Mouse (Mus musculus): Measurements from ENCODE around the gene Slc26a3. TPM values are rescaled to one million over a fixed set of nuclear protein-coding genes. Genes with fewer than 3 reads are reported as not detected.
A peak's percentile ranks its signal among the peaks of the same experiment; 100 is the strongest.

Slc26a3 gene
- not detected for total RNA-seq (2021)
- long read RNA-seq, experiment 1: 0 reads
- long read RNA-seq, experiment 2: 0 reads

DNA sequence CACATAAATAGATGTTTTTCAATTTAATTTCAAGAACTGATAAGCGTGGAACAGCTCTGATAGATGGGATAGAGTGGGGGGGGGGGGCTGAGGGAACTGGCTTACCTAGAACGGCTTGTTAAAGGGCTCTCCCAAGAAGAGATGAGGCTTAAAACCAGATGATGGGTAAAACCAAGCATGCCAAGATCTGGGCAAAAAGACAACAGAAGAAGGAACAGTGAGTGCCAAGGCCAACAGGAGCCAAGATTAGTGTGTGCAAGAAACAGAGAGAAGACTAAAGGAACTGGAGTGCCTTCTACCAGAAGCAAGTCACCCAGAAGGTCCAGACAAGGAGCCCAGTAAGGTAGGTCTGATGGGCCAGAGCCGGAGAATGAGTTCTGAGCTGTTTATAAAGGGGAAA, at the start of gene Slc26a3:
Gene Slc26a3 (plus strand): TSS at position 301 of the 400 bp plus-strand sequence.
- DNase-seq (ENCODE audit: low spot score): no peak

DNA sequence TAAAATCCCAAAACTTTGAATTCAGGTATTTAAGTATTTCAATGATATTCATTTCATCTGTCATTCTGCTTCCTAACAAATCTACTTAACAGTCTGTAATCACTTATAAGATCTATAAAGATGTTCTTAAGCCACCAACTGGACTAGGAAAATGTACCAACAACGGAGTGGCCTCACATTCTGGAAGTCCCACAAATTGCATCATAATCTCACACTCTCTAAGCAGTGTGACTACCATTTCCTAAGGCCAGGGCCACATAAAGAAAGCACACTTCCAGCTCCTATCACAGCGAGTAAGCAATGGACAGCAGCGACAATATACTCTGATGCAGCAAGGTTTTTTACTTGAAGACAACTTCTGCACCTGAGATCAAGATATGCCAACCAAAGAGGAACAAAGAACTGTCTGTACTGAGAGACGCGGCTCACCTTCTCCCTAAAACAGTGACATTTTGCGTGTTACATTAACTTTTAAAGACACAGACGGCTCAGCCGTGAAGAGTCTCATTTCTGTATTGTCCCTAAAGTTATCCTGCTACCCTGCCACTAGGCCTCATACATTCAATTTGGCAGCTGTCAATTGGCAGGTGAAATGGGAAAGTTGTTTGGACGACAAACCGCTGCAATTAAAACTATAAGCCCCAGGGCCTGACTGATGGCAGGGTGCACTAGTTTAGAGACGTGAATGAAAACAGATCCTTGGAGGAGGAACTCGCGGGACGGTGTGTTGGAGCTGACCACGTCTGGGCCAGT, 40.3 kb upstream of the Slc26a3 start:
- DNase-seq (ENCODE audit: low spot score): no peak

DNA sequence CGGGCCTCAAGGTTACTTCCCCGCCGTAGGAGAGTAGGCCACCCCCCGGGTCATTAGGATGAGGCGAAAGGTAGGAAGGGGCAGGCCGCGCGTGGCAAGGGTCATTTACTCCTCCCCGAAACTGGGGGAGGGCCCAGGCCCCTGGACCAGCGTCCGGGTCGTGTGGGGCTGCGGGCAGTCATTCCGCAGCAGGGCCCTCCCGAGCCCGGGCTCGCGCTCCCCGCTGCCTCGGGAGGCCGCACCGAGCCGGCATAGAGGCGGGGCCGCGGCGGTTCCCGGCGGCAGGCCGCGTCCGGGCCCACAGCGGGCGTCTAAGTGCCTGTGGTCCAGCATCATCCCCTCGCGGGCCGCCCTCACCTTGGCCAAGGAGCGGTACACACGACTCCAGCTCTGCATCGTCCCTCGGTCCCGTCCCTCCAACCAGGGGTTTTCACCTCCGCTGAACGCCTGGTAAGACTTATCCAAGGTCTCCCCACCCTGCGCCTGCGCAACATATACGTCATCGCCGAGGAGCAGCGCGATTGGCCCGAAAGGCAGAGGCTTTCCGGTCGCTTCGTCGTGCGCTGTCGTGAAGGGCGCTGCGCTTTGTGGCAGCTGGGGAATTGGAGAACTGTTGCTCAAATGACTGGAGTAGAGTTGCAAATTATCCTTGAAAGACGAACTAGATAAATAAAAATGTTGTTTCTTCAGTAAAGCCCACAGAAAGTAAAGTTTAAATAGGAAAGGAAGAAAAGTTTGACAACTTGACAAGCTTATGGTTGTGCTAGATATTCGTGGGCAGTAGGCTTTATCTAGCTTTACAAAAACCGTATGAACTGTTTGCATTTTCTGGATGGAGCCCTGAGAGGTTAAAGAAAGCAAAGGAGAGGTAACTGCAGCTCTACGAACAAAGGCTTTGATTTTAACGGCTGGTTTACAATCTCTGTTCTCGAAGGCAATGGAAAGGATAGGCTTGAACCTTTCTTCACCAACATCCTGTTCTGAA, 39.4 kb upstream of the Slc26a3 start, which contains the start of gene Dld:
Gene Dld (minus strand): TSS at position 510 of the 985 bp plus-strand sequence.
- peak; percentile 97 for DNase-seq (ENCODE audit: low spot score)

DNA sequence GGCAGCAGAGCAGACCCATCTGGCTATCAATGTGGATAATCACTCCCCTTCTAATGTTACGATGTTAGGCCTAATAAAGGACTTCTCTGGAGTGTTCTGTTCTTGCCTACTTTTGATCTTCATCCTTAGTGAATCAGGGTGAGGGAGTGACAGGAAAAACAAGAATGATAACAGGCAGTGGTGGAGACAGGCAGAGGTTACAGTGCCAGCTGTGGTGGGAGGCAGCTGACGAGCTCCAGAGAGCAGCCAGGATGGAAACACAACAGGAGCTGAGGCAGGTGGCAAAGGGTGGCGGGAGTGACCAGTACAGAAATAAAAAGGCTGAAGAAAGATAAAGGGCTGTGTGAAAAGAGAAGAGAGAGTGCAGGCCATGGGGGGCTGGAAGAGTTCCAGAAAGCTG, 24.2 kb upstream of the Slc26a3 start:
- no peak for DNase-seq (ENCODE audit: low spot score)

DNA sequence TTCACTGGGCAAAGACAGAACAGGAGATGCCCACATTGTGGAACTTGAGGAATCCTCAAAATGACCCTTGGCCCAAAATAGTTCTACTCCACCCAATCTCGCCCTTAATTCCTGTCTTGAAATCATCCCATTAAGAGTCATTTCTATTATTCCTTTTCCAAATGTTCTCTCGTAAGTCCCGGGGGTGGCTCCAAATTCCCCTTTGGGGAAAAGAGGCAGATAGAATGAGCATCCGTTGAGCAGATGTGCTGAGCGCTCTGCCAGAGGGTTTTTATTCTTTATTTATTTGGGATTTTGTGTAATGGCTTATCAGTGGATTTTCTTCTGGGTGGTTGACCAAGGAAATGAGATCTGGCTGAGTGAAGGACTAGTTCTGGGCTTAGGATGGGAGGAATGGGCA, 22.9 kb upstream of the Slc26a3 start:
- DNase-seq (ENCODE audit: low spot score): peak; percentile 57

DNA sequence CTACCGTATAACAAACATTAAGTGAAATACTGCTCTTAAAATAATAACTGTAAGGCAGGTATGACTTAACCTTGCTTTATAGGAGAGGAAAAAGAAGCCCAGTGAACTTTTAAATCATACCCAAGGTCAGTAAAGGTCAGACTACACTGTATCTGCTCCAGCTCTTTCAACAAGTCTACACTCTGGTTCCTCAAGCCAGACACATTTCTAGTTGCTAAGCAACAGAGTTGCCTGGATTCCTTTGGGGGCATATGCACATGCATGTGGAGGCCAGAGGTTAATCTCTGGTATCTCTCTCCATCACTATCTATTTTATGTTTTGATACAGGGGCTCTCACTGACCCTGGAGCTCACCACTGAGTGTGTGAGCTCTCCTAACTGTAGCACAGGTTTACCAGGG, 21.6 kb upstream of the Slc26a3 start:
- DNase-seq (ENCODE audit: low spot score): no peak

DNA sequence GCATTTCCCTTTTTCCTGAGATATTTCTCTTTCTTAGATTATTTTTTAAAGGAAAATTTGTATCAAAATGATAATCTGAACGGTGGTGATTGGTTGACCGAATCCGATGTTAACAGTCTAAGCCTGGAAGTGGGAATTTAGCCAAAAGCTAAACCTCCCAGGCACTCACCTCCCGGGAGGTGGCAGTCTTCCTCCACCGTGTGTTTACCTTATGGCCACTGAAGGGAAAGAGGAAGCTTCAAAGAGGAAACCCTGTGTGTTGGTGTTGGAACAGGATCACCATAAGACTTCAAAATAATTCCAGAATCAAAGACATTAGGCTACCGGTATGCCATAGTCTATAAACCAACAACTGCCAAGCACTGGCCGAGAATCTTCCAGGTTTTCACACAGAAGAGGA, 21.0 kb upstream of the Slc26a3 start:
- no peak for DNase-seq (ENCODE audit: low spot score)

DNA sequence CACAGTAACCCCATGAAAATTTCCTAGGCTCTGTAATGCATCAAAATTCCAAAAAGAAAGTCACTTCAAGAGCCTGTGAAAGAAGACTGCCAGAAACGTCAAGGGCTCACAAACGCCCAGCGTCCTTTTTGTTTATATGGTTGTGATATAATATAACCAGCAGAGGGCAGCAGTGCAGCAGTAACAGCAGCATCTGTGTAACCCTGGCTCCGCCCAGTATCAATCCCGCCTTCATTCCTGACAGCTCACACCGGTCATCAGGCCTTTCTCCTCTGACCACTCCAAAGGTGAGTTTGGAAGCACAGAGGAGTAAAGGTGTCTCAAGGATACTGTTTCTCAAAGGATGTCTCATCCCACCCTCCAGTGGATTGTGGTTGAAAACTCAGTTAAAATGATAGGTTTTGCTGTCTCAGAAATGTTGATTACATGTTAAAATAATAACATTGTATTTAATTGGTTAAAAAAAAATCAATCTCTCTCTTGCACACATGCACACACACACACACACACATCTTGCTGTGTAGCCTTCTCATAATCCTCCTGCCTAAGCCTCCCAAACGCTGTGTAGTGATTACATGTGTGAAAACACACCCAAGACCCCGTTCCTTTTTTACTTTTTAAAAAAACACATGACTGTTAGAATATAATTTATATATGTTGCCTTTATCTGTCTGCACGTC, 15.9 kb upstream of the Slc26a3 start:
- DNase-seq (ENCODE audit: low spot score): peak; percentile 59

DNA sequence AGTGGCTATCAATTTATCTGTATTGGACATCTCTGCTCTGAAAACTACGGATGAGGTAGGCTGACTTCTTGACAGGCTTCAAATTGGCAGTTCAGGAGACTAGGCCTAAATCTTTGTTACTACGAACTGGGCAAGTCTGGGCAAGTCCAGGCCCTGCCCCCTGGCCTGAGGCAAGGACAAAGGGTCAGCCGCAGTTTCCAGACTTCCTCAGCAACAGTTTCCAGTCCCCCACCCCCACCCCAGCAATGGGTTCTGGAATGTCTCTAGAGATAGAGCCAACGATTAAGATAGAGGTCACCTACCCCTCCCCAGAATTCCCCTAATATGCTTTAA, 15.4 kb upstream of the Slc26a3 start:
- DNase-seq (ENCODE audit: low spot score): no peak

DNA sequence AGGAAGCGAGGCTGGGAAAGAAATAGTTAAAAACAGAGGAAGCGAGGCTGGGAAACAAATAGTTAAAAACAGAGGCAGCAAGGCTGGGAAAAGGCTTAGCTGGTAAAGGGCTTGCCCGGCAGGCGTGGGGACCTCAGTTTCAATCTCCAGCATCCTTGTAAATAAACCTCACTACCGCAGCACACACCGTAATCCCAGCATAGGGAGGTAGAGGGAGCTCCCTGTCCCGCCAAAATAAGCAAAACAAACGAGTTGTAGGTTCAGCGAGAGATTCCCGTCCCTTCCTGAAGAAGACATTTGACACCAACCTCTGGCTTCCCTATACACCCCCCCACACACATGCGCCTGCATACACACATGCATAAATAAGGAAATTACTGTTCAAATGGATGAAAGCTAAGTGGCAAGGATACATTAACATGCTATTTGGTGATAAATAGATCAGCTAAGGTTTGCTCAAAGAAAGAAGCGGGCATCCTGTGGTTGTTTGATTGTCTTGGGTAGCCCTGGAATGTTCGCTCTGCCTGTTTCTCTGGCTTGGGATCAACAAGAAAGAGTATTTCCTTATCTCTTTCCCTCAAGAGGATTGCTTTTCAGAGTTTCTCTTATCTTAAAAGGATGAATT, 14.2 kb upstream of the Slc26a3 start:
- no peak for DNase-seq (ENCODE audit: low spot score)

DNA sequence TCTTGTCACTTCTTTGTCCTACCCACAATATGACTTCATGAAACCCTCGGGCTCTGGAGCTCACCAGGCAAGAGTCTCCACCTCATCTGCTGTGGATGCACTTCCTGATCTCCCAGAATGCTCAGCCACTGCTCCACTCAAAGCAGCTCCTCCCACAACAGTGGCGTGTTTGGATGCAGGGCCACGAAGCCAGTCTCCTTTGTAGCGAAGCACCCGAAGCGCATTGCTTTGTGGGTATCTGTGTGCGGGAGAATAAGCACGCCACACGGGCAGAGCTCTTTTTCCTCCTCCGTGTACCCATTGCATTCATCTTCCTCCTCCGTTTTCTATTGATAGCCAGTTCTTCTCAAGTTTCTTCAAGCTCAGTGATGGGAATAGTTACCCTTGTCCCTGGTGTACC, 13.4 kb upstream of the Slc26a3 start:
- DNase-seq (ENCODE audit: low spot score): no peak

DNA sequence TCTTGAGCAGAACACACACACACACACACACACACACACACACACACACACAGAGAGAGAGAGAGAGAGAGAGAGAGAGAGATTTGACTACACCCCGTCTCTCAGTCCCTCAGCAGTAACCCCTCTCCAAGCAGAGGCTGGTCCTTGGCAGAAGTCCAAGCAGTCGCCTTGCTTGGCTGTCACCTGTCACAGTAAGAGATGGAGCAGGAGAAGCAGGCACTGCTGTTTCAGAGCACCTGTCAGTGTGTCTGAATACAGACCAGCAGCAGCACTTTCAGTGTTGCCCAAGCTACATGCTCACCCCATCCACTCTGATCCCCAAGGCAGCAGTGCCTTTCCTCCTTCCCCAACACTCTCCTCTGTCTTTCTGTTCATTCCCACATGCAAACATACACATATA, 9.8 kb upstream of the Slc26a3 start:
- no peak for DNase-seq (ENCODE audit: low spot score)

DNA sequence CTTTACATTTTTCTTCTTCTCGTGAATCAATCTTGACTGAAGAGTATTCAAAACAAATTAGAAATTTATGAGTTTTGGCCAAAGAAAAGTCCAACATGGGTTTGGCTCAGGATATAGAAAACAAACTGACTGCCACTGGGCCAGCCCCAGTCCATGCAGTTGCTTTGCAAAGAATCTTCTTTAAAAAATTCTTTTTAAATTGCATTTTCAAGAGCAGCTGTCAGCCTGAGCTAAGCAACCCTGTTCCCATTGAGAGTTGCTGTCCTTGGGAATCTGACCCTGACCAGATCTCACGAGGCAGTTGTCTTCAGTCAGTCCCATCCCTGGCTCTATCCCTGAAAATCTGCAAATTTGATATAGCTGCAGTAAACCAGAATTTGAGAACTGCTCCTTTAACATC, 8.2 kb upstream of the Slc26a3 start:
- DNase-seq (ENCODE audit: low spot score): no peak

DNA sequence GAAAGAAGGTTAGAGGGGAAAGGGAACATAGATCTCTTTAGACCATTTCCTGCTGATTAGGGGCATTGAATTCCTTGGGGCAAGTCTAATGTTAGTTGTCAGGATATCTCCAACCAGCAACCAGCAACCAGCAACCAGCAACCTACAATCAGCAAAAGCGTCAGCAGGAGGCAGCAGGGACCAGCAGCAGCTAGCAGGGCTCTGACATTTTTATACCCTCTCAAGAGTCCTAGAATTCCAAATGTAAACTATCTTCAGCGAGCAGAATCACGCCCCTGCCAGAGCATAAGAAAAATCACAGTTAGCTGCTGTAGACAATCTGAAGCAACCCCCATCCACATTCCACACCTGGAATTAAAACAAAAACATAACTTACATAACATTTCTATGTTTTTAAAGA, 3.4 kb upstream of the Slc26a3 start:
- no peak for DNase-seq (ENCODE audit: low spot score)

DNA sequence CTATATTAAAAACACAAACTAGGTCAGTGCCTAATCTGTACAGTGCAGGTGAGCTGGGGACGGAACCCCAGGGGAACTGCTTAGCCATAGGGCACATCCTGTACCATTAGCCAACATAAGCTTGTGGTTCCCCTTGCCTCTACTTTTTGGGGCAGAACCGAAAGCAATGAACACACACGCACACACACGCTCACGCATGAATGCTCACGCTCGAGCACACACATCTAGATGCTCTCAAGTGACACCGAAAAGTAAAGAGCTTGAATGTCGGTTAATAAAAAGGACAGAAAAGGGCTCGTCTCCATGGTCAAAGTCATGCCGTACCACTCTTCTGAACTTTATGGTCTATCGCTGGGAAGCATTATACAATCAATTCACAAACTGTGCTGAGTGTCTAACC, 1.0 kb downstream of the Slc26a3 start:
- DNase-seq (ENCODE audit: low spot score): no peak

DNA sequence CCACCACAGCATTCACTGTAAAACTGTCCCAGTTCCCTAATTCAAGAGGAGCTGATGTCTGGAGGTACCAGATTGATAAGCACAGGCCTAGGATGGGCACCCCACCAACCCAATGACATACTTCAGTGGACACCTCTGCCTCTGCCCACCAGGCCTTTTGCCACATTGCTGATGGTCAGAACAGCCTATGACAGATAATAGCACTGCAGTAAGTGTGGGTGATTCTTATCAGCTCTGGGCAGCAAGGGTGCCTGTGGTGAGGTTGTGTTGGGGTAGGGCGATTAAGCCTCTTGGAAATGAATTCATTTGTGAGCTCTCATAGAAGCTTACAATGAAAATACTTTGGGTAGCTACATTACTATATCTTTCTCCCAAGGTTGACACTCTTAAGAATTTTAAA, 5.2 kb downstream of the Slc26a3 start:
- no peak for DNase-seq (ENCODE audit: low spot score)

DNA sequence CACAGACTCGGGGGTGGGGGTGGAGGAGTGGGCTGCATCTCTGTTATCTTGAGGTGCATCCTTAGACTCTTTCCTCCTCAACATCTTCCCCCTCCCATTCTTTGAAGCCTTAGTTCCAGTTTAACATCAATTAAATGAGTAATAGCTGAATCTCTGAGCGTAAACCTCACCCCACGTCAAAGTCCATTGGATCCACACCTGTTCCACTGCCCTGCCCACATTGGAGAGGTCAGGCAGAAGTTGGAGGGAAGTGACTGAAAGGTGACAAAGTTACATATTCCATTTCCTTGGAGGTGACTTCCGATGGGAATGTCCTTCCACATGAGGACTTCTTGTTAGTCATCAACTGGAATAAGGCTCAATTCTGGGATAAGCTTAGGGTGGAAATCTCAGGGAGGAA, 7.0 kb downstream of the Slc26a3 start:
- DNase-seq (ENCODE audit: low spot score): no peak

DNA sequence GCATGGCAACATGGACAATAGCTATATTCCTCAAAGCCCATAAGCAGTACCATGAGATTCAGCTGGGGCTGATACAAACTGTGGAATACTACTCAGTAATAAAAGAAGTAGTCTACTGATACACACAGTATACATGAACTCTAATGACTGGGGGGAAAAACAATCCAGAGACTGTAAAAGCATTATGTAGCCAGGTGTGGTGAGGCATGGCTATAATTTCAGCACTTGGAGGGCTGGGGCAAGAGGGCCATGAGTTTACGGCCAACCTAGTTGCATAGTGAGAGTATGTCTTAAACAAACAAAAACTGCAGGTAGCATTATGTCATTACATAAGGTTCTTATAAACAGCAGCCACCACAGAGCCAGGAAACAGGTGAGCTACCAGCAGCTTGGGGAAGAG, 10.2 kb downstream of the Slc26a3 start:
- DNase-seq (ENCODE audit: low spot score): no peak

DNA sequence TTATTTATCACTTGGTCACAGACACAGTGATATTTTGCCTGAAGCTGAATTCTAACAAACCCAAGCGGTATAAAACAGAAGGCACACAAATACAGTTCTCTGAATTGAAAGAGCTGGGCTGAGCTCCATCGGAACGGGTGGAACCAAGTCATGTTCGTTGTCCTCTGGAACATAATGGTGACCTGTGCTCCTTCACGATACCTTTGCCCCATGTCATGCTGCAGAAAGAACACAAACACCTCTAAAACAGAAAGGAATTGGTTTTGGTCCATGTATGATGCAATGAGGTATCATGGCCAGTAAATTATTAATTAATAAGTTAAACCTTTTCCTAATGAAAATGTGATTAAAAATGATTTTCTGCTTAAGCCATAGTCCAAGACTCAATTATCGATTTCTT, 11.3 kb downstream of the Slc26a3 start:
- DNase-seq (ENCODE audit: low spot score): no peak

DNA sequence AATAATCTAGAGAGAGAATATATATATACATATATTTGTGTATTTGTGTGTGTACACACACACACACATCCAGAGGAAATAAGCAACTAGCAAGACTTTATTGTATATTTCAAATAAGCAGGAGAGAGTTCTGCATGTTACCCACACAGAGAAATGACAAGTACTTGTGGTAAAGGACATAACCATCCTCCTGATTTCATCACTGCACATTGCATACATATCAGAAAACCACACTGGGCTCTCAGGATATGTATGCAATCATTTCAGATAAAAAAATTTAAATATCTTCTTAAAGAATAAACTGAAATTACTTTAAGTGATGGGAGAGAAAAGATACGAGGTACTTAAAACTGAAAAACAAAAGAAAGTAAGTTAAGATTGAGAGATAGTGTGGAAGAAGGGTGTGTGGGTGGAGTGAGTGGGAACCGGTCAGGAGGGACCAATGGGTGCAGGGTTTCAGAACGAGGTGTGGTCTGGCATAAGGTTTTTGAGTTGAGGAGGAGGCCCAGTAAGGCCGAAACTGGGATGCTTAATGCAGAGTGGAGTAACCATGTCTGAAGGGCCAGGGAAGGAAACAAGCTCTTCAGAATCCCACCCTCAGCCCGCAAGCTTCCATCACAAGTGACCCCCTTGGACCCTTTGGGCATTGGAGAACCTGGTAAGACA, 14.0 kb downstream of the Slc26a3 start:
- DNase-seq (ENCODE audit: low spot score): no peak

DNA sequence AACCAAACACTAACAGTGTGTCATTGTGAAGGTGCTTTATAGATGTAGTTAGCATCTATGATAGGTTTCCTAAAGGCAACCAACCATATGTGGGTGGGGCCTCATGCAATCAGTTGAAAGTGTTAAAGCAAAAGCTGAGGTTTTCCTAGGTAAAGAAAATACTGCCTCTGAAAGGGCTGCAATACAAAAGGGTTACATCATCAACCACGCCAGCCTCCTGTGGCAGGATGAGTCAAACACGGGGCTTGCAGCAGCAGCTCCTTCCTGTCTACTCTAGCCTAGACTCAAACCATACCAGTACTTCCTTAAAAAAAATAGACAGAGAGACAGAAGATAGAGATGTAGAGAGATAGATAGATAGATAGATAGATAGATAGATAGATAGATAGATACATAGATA, 25.3 kb downstream of the Slc26a3 start:
- no peak for DNase-seq (ENCODE audit: low spot score)

All from gastrocnemius, adult 18-20 months (tissue).